Mouse (Mus musculus): ENCODE measurements around the gene Ncor2.

DNA sequence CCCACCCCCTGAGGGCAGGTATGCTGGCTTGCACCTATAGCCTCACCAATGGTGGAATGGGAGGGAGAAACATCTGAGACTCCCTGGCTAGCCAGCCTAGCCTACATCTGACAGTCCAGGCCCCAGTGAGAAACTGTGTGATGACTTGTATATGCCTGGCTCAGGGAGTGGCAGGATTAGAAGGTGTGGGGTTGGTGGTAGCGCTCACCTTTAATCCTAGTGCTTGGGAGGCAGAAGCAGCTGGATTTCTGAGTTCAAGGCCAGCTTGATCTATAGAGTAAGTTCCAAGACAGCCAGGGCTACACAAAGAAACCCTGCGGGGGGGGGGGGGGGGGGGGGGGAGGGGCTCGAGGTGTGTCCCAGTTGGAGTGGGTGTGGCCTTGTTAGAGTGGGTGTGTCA, 16.6 kb downstream of the Ncor2 start:
- TF ChIP-seq POLR2A (IDR thresholded peaks at IDR 0.05; ENCODE audit: insufficient read depth, low read depth, low read length) (no peak), CTCF (IDR thresholded peaks at IDR 0.05; ENCODE audit: insufficient read depth, low read depth, low read length) (no peak)
